Mouse (Mus musculus) monocyte, adult 2 months (primary cell): ENCODE data around the gene Ccdc80.

ENCODE experiments used
- DNase-seq, 2 experiments: peaks; one replicate each; pipeline ENCODE4 v3.0.0; 2022; ENCODE audit warnings: low spot score in 2 of 2, low read depth in 1 of 2

Gene Ccdc80

GRCm38 (mm10) chr16:45093137-45093731 is at the start of gene Ccdc80:
Gene Ccdc80, plus strand, starts transcription at chr16:45093402.
- no peak for DNase-seq

- no peak for DNase-seq
Observed at GRCm38 (mm10) chr16:45044844-45045243, 48.4 kb upstream of the Ccdc80 start.

GRCm38 (mm10) chr16:45057222-45057621 is 36.0 kb upstream of the Ccdc80 start:
- no peak for DNase-seq

GRCm38 (mm10) chr16:45057922-45058321 is 35.3 kb upstream of the Ccdc80 start:
- DNase-seq = no peak

- no peak for DNase-seq
Observed at GRCm38 (mm10) chr16:45061140-45061539, 32.1 kb upstream of the Ccdc80 start.

- DNase-seq = no peak
Observed at GRCm38 (mm10) chr16:45070383-45071083, 22.7 kb upstream of the Ccdc80 start.

- no peak for DNase-seq
Observed at GRCm38 (mm10) chr16:45071424-45071823, 21.8 kb upstream of the Ccdc80 start.

- no peak for DNase-seq
Observed at GRCm38 (mm10) chr16:45077517-45078080, 15.6 kb upstream of the Ccdc80 start.

GRCm38 (mm10) chr16:45079322-45079721 is 13.9 kb upstream of the Ccdc80 start:
- DNase-seq = no peak

- DNase-seq = no peak
Observed at GRCm38 (mm10) chr16:45088842-45089241, 4.4 kb upstream of the Ccdc80 start.

- peak; percentile 17 to 26 for DNase-seq
Observed at GRCm38 (mm10) chr16:45090005-45090404, 3.2 kb upstream of the Ccdc80 start.

- DNase-seq = no peak
Observed at GRCm38 (mm10) chr16:45094136-45094756, 1.0 kb downstream of the Ccdc80 start.

GRCm38 (mm10) chr16:45095030-45095429 is 1.8 kb downstream of the Ccdc80 start:
- DNase-seq = no peak

GRCm38 (mm10) chr16:45095561-45096482 is 2.6 kb downstream of the Ccdc80 start:
- no peak for DNase-seq

- no peak for DNase-seq
Observed at GRCm38 (mm10) chr16:45097467-45097866, 4.3 kb downstream of the Ccdc80 start.

GRCm38 (mm10) chr16:45098186-45098885 is 5.1 kb downstream of the Ccdc80 start:
- no peak for DNase-seq

GRCm38 (mm10) chr16:45098886-45099210 is 5.6 kb downstream of the Ccdc80 start:
- no peak for DNase-seq

GRCm38 (mm10) chr16:45100892-45101291 is 7.7 kb downstream of the Ccdc80 start:
- no peak for DNase-seq

GRCm38 (mm10) chr16:45104993-45105392 is 11.8 kb downstream of the Ccdc80 start:
- DNase-seq = no peak

GRCm38 (mm10) chr16:45108203-45108878 is 15.1 kb downstream of the Ccdc80 start:
- no peak for DNase-seq
